Mouse (Mus musculus): ENCODE results near the gene Kif14. TPM values are rescaled to one million over a fixed set of nuclear protein-coding genes. Genes with fewer than 3 reads are reported as not detected.

The Kif14 gene
- polyA plus RNA-seq, 1 experiment: 0.43 TPM

DNA sequence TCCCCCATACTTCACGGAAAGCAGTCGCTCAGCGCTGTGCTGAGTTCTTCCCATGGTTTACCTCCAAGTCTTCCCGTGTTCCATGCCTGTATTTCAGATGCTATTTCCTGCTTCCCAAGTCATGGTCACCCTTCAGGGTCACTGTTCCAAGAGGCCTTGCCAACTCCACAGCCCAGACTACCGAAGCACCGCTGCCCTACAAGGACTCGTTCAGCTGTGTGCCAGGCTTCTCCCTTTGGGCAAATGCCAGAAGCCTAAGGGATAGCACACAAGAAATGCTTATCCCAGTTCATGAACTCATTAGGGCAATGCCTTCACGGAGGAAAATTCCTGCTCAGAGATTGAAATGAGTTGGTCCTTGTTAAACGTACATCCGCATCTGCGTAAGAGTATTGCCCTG lies 47.0 kb downstream of the Kif14 start:
- no peaks in the 10 kb centered on the region for H3K4me1 ChIP-seq (ENCODE audit: control insufficient read depth)
- peaks cover 99% of the 10 kb centered on the region for H3K36me3 ChIP-seq (ENCODE audit: control insufficient read depth)
- no peaks in the 10 kb centered on the region for H3K27me3 ChIP-seq (ENCODE audit: control insufficient read depth)
- H3K9me3 ChIP-seq (ENCODE audit: control insufficient read depth, low read length): no peaks in the 10 kb centered on the region
- H3K4me3 ChIP-seq (replicated peaks): no peak overlapping the region
- TF ChIP-seq TAL1 (IDR thresholded peaks at IDR 0.05; ENCODE audit: low read length): no peak
- TF ChIP-seq GATA1 (IDR thresholded peaks at IDR 0.05; ENCODE audit: low read length): no peak

DNA sequence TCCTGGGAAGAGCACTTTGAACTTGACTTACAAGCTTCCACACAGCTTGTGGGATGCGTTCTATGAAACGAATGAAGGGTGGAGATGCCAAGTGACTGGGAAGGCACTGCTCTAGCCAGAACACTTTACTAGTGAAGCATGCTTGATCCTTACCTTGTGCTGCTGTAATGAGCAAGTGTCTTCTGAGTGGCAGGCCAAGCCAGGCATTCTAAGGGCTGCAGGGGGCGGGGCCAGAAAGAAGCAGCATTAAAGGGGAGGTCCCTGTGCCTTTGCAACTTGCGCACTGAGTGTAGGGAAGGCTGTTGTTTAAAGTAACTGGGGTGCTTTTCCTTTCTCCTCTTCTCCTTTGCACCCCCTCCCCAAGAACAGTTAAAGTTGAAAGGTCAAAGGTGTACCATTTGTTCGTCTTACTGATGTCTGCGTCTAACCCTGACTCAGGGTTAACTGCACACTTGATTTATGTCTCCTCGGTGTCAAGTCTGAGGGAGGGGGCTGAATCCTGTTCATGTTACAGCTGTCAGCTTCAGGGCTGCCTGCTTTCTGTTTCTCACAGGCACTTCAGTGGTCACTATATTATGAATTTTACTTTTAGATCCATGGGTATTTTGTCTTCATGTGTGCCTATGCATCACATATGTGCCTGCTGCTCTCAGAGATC lies 52.7 kb downstream of the Kif14 start:
- Histone ChIP-seq H3K36me3 (ENCODE audit: control insufficient read depth) (peaks cover 100% of the 10 kb centered on the region), H3K27me3 (ENCODE audit: control insufficient read depth) (no peaks in the 10 kb centered on the region), H3K4me3 (replicated peaks) (no peak overlapping the region), H3K4me1 (ENCODE audit: control insufficient read depth) (no peaks in the 10 kb centered on the region), H3K9me3 (ENCODE audit: control insufficient read depth, low read length) (no peaks in the 10 kb centered on the region)
- TF ChIP-seq TAL1 (IDR thresholded peaks at IDR 0.05; ENCODE audit: low read length) (no peak), GATA1 (IDR thresholded peaks at IDR 0.05; ENCODE audit: low read length) (no peak)

DNA sequence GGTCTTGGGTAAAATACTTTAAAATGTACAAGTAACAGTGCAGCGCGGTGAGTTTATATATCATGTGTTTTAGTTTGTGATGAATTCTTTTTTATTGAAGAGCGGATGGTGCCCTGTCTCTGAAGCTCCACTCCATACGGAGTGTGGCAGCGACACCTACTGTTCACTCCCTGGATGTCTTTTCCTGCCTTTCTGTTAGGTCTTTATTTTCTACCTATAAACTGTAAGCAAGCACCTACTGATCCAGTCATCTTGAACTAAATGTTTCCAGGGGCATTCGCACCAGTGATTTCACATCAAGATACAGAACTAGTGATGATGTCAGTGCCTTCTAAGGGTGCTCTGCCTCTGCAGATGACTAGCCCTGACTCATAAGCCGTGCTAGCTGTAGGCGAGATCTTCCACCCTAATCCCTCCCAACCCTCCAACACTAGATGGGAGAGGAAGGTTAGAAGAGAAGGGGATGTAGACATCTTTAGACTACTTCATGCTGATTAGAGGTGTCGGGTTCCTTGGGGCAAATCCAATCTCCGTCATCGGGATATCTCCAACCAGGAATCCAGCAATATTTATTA lies 55.3 kb downstream of the Kif14 start:
- Histone ChIP-seq H3K4me1 (ENCODE audit: control insufficient read depth) (no peaks in the 10 kb centered on the region), H3K36me3 (ENCODE audit: control insufficient read depth) (peaks cover 100% of the 10 kb centered on the region), H3K9me3 (ENCODE audit: control insufficient read depth, low read length) (no peaks in the 10 kb centered on the region), H3K4me3 (replicated peaks) (no peak overlapping the region), H3K27me3 (ENCODE audit: control insufficient read depth) (no peaks in the 10 kb centered on the region)
- TF ChIP-seq GATA1 (IDR thresholded peaks at IDR 0.05; ENCODE audit: low read length) (no peak), TAL1 (IDR thresholded peaks at IDR 0.05; ENCODE audit: low read length) (no peak)

DNA sequence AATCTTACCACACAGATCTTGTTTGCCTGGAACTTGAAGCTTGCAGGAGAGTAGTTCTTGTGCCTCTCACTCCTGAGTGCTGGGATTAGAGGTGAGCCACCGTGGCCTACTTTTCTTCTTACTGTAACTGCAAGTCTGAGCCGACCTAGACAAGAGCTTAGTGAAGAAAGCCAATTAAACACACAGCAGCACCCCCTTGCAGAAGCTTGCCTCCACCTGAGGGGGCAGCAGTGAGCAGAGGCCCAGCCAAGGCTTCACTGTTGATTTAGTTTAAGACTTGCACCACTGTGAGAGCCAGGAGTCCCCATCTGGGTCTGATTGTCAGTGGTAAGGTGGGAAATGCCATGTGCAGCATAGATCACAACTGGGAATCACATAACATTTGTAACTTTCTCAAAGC lies 58.8 kb downstream of the Kif14 start:
- peaks cover 100% of the 10 kb centered on the region for H3K36me3 ChIP-seq (ENCODE audit: control insufficient read depth)
- H3K27me3 ChIP-seq (ENCODE audit: control insufficient read depth): no peaks in the 10 kb centered on the region
- TF ChIP-seq TAL1 (IDR thresholded peaks at IDR 0.05; ENCODE audit: low read length) (no peak), GATA1 (IDR thresholded peaks at IDR 0.05; ENCODE audit: low read length) (no peak)
- no peaks in the 10 kb centered on the region; the same call in 1 of the 2 replicates for H3K4me1 ChIP-seq (ENCODE audit: control insufficient read depth)
- H3K4me3 ChIP-seq (replicated peaks): no peak overlapping the region
- H3K9me3 ChIP-seq (ENCODE audit: control insufficient read depth, low read length): no peaks in the 10 kb centered on the region

DNA sequence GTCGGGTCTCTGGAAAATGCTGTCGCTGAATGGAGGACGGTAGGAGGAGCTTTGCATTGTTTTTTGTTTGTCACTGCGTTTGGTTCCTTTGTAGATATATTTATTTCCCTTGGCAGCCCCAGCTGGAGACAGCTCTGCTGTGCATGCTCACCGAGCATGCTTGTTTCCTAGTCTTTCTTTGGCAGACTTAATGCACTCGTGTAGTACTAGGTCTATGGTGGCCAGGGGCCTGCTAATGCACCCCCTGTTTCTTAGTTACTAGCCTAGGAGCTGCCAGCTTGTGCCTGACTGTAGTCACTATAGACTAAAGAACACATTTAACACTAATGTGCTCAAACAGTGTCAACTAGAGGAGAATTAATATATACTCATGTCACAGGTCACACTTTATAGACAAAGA lies 59.7 kb downstream of the Kif14 start:
- H3K4me1 ChIP-seq (ENCODE audit: control insufficient read depth): peaks cover 1% of the 10 kb centered on the region
- no peak overlapping the region for H3K4me3 ChIP-seq (replicated peaks)
- no peaks in the 10 kb centered on the region for H3K9me3 ChIP-seq (ENCODE audit: control insufficient read depth, low read length)
- TF ChIP-seq TAL1 (IDR thresholded peaks at IDR 0.05; ENCODE audit: low read length) (no peak), GATA1 (IDR thresholded peaks at IDR 0.05; ENCODE audit: low read length) (no peak)
- H3K36me3 ChIP-seq (ENCODE audit: control insufficient read depth): peaks cover 100% of the 10 kb centered on the region
- H3K27me3 ChIP-seq (ENCODE audit: control insufficient read depth): no peaks in the 10 kb centered on the region

DNA sequence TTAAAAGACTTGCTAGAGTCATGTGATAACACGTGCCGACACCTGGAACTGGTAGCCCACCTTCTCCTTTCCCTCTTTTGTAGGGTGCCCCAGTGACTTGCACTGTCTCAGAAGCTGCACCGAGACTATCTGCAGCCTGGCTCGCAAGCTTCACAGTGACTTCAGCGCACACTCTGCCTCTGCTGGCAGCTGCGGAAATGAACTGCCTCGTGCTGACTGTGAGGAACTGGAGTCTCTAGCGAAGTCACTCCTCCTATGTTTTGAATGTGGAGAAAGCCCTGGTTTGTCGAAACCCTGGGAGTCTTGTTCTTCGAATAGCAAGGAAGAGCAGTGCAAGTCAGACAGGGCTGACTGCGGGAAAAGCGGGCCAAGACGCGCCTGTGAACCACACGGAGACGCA lies 61.0 kb downstream of the Kif14 start:
- no peak overlapping the region for H3K4me3 ChIP-seq (replicated peaks)
- H3K36me3 ChIP-seq (ENCODE audit: control insufficient read depth): peaks cover 99% of the 10 kb centered on the region
- TF ChIP-seq TAL1 (IDR thresholded peaks at IDR 0.05; ENCODE audit: low read length): no peak
- peaks cover 13% of the 10 kb centered on the region for H3K4me1 ChIP-seq (ENCODE audit: control insufficient read depth)
- no peaks in the 10 kb centered on the region for H3K9me3 ChIP-seq (ENCODE audit: control insufficient read depth, low read length)
- no peaks in the 10 kb centered on the region for H3K27me3 ChIP-seq (ENCODE audit: control insufficient read depth)

DNA sequence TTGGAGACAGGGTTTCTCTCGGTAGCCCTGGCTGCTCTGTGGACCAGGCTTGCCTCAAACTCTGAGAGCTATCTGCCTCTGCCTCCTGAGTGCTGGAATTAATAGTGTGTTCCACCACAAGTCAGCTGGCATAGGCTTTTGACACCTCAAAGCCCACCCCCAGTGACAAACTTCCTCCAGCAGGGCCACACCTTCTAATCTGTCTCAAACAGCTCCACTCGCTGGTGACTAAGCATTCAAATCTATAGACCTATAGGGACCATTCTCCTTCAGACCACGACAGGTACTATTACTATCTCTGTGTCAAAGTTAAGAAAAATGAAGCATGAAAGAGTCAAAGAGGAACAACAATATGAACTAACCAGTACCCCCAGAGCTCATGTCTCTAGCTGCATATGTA lies 66.4 kb downstream of the Kif14 start:
- Histone ChIP-seq H3K36me3 (ENCODE audit: control insufficient read depth) (peaks cover 90% of the 10 kb centered on the region), H3K4me1 (ENCODE audit: control insufficient read depth) (peaks cover 34% of the 10 kb centered on the region), H3K4me3 (replicated peaks) (no peak overlapping the region), H3K9me3 (ENCODE audit: control insufficient read depth, low read length) (peaks cover 7% of the 10 kb centered on the region), H3K27me3 (ENCODE audit: control insufficient read depth) (no peaks in the 10 kb centered on the region)
- TF ChIP-seq TAL1 (IDR thresholded peaks at IDR 0.05; ENCODE audit: low read length) (peak; percentile 70), GATA1 (IDR thresholded peaks at IDR 0.05; ENCODE audit: low read length) (no peak)

DNA sequence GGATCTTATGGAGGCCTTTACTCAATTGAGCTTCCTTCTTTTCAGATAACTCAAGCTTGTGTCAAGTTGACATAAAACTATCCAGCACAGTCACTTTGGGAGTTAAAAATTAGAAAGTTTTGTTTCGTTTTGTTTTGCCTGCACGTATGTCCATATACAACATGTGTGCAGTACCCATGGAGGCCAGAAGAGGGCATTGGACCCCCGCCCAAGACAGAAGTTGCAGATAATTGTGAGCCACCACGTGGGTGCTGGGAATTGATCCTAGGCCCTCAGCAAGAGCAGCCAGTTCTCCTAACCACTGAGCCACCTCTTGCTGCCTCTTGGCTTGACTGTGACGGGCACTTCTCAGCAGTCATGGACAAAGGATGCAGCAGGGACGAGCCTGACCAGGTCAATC lies 70.8 kb downstream of the Kif14 start:
- no peak for TF ChIP-seq GATA1 (IDR thresholded peaks at IDR 0.05; ENCODE audit: low read length)
- no peak for TF ChIP-seq TAL1 (IDR thresholded peaks at IDR 0.05; ENCODE audit: low read length)
- Histone ChIP-seq H3K4me1 (ENCODE audit: control insufficient read depth) (peaks cover 23% of the 10 kb centered on the region), H3K4me3 (replicated peaks) (no peak overlapping the region), H3K9me3 (ENCODE audit: control insufficient read depth, low read length) (peaks cover 7% of the 10 kb centered on the region), H3K27me3 (ENCODE audit: control insufficient read depth) (no peaks in the 10 kb centered on the region), H3K36me3 (ENCODE audit: control insufficient read depth) (peaks cover 49% of the 10 kb centered on the region)

DNA sequence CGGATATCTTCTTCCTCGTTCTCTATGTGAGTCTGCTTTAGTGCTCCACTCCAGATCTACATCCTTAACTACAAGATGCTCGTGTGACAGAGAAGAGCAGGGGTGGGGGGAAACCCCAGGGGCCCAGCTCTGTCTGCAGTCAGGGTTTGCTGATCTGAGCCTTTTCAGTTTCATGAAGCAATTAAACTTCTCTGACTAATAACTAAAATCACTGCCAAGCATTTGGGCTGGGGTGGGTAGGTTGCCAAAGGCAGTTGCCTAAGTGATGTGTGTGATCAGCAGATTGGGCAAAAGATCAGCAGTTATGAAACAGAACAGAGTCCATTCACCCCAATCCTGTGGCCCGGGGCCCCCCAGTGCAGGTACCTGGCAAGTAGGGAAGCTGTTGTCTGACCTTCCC lies 72.1 kb downstream of the Kif14 start:
- Histone ChIP-seq H3K9me3 (ENCODE audit: control insufficient read depth, low read length) (peaks cover 7% of the 10 kb centered on the region), H3K36me3 (ENCODE audit: control insufficient read depth) (peaks cover 42% of the 10 kb centered on the region), H3K27me3 (ENCODE audit: control insufficient read depth) (no peaks in the 10 kb centered on the region), H3K4me1 (ENCODE audit: control insufficient read depth) (peaks cover 13% of the 10 kb centered on the region), H3K4me3 (replicated peaks) (no peak overlapping the region)
- no peak for TF ChIP-seq TAL1 (IDR thresholded peaks at IDR 0.05; ENCODE audit: low read length)
- TF ChIP-seq GATA1 (IDR thresholded peaks at IDR 0.05; ENCODE audit: low read length): no peak
